Mouse (Mus musculus) small intestine, adult 2 months (tissue): Measurements from ENCODE around the gene Ankrd50. TPM values are rescaled to one million over a fixed set of nuclear protein-coding genes. Genes with fewer than 3 reads are reported as not detected.

ENCODE experiments used
- H3K27ac ChIP-seq: fragments of 200-500 bp; 2 replicates; pipeline ENCODE4 v1.5.1; 2012; ENCODE audit warnings: low read depth, low read length, control low read depth, inconsistent platforms; ENCODE audit not compliant: insufficient read depth
- H3K27me3 ChIP-seq: fragments of 200-500 bp; 2 replicates; pipeline ENCODE4 v1.6.1; 2012; ENCODE audit warnings: mild to moderate bottlenecking, moderate library complexity, low read length, inconsistent platforms; ENCODE audit not compliant: control insufficient read depth, insufficient read depth
- H3K36me3 ChIP-seq: fragments of 200-500 bp; 2 replicates; pipeline ENCODE4 v1.6.1; 2012; ENCODE audit warnings: mild to moderate bottlenecking, low read length, control low read depth, inconsistent platforms; ENCODE audit not compliant: control insufficient read depth, insufficient read depth
- H3K4me1 ChIP-seq: fragments of 200-500 bp; 2 replicates; pipeline ENCODE4 v1.6.1; 2012; ENCODE audit warnings: low read length, inconsistent platforms, mixed read lengths; ENCODE audit not compliant: control insufficient read depth, insufficient read depth, insufficient read length
- H3K4me3 ChIP-seq: fragments of 200-500 bp; 2 replicates; pipeline ENCODE4 v1.5.1; 2012; ENCODE audit warnings: low read depth, mild to moderate bottlenecking, control low read depth, inconsistent platforms, low read length, moderate library complexity
- CTCF ChIP-seq: fragments of 200-500 bp; IDR thresholded peaks from 2 replicates; pipeline ENCODE4 v1.5.1; 2012; ENCODE audit warnings: low read depth, mild to moderate bottlenecking, control low read depth, inconsistent platforms, low read length, moderate library complexity, mixed read lengths; ENCODE audit not compliant: insufficient replicate concordance, insufficient read length; ENCODE audit errors: extremely low read depth
- POLR2A ChIP-seq: fragments of 200-500 bp; IDR thresholded peaks from 2 replicates; pipeline ENCODE4 v1.6.1; 2012; ENCODE audit warnings: low read depth, mild to moderate bottlenecking, control low read depth, inconsistent platforms, low read length, moderate library complexity
- WGBS: fragments of 180-500 bp; shearing (Covaris S2); methylation state at CpG from one replicate; pipeline ENCODE4 v1.1.7; 2018; 5-methylcytosine and 5-hydroxymethylcytosine counted together
- polyA plus RNA-seq: library from polyadenylated mRNA; depleted of rRNA; stranded (reverse); fragments of >200 nt; gene quantifications from 2 replicates; pipeline ENCODE4 v1.2.3, GENCODE M21; 2012; rRNA removed

Gene Ankrd50
- polyA plus RNA-seq = 6.4 and 17.5 TPM in 2 replicates

DNA sequence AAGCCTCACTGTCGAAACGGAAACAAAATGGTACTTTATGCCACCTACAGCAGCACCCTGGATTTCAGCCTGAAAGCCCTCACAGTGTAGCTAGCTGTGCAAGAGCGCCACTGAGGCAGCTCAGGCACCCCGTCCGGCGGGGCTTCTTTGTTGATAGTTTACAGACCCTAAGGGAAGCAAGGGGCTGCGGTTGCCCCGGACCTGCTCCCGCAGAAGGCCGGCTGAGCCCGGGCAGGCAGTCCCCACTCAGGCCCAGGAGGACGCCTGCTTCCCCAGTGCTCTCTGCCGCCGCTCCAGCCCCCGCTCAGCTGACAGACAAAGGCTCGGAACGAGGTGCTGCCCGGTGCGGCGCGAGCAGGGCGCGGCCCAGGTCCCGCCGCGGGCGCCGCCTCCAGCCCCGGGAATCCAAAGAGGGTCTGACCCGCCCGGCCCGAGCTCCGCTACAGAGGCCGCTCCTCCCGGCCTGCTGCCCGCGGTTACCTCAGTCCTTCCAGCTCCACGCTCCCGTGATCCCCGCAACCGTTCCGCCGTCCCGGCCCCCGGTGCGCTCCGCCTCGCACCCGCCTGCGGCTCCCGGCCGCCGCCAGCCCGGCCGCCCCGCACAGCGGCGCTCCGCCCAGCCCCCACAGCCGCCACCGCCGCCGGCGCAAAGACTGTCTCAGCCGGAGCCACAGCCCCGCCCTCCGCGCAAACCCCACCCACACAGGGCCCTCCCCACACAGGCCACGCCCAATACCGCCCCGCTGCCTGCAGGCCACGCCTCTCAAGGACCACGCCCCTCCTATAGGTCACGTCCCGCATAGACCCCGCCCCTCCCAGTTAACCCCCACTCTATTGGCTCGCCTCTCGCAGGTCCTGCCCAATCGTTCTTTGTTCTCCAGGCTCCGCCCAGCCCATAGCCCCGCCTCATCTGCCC is at the start of gene Ankrd50:
Gene Ankrd50 (minus strand): TSS at position 654 of the 916 bp plus-strand sequence.
- peaks cover 11% of the 10 kb centered on the region for H3K4me1 ChIP-seq
- no peaks in the 10 kb centered on the region for H3K27me3 ChIP-seq
- peak within 1 kb of the TSS; percentile 87 for H3K27ac ChIP-seq
- TF ChIP-seq CTCF = no peak
- peak; percentile 81; the same call in 1 of the 2 replicates for TF ChIP-seq POLR2A
- under 1% methylated on average over 81 of the region's 81 CpGs for WGBS
- H3K36me3 ChIP-seq = no peaks in the 10 kb centered on the region
- H3K4me3 ChIP-seq = peak within 1 kb of the TSS; percentile 96

DNA sequence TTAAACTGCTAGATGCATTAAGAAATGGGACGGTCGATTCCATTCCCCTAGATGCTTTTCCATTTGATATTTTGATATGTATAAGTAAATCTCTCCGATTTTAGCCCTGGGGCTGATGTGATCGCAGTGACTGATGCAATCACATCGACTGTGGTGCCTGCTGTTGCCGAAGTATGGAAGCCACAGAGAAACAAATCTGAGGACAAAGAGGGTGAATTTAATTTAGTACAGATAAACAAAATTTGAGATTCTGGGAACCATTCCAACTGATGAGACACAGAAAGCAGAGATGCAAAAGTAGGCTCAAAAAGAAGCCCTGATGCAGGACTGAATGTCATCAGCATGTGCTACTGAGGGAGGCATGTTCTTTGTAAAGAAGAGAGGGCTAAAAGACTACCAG is 49.6 kb upstream of the Ankrd50 start:
- no peaks in the 10 kb centered on the region for H3K4me1 ChIP-seq
- H3K4me3 ChIP-seq = no peak overlapping the region
- 83% methylated on average over 6 of the region's 6 CpGs for WGBS
- H3K27me3 ChIP-seq = no peaks in the 10 kb centered on the region
- H3K27ac ChIP-seq = no peak overlapping the region
- TF ChIP-seq POLR2A = no peak
- no peak for TF ChIP-seq CTCF
- H3K36me3 ChIP-seq = no peaks in the 10 kb centered on the region

DNA sequence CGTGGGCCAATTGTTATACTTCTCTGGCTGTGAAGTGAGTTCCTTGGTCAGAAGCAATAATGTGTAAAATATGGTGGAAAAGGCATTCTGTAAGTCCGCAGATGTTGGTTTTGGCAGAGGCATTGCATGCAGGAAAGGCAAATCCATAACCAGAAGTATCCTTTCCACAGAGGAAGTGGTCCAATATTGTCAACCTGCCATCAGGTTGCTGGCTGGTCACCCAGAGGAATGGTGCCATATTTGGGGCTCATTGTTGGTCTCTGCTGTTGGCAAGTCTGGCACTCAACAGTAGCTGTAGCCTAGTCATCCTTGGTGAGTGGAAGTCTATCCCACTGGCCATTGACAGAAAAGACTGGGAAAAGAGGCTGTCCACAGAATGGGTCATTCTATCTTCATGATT is 35.8 kb upstream of the Ankrd50 start:
- H3K36me3 ChIP-seq = no peaks in the 10 kb centered on the region
- TF ChIP-seq POLR2A = no peak
- TF ChIP-seq CTCF = no peak
- peaks cover 2% of the 10 kb centered on the region; the same call in 1 of the 2 replicates for H3K4me1 ChIP-seq
- no peaks in the 10 kb centered on the region for H3K27me3 ChIP-seq
- 84% methylated on average over 2 of the region's 2 CpGs for WGBS
- H3K4me3 ChIP-seq = no peak overlapping the region
- H3K27ac ChIP-seq = no peak overlapping the region

DNA sequence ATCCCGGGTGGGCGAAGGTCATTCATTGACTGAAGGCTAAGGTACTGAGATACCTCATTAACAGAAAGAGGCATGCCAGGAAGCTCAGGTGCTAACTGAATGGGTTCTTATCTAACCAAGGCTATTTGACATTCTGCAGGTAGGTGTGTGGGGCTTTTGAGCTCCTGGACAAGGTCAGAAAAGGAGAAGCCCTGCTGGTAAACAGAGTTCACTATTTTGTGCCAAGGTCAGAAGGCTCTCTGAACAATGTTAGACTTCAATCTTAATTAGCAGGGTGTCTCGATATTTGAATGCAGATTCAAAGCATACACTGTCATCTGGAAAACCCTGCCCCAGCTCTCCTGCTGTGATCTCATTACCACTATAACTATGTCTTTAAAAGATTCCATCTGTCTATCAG is 35.3 kb upstream of the Ankrd50 start:
- 34% methylated on average over 3 of the region's 3 CpGs for WGBS
- no peak for TF ChIP-seq CTCF
- TF ChIP-seq POLR2A = no peak

DNA sequence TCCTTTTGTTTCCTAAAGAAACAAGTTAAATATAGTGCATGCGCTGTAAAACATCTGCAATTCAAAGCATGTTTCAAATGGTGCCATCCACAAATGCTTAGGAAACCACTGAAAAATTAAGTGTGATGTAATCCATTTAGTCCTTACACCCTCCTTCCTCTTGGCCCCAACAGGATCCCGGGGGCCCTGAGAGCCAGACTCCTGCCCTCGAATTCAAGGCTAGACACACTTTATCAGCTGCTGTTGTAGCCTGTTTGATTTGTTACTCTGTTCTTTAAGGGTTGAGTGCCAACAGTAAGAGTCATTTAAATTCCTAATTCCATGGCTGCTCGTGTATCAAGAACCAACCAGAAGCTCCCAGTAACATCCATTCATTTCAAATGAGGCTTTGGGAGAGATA is 19.0 kb upstream of the Ankrd50 start:
- WGBS = 62% methylated on average over 4 of the region's 4 CpGs
- TF ChIP-seq POLR2A = no peak
- no peak for TF ChIP-seq CTCF
- H3K4me3 ChIP-seq = no peak overlapping the region
- H3K4me1 ChIP-seq = no peaks in the 10 kb centered on the region
- H3K27me3 ChIP-seq = no peaks in the 10 kb centered on the region
- no peak overlapping the region for H3K27ac ChIP-seq
- no peaks in the 10 kb centered on the region for H3K36me3 ChIP-seq

More for the DNA sequence above, 35.3 kb upstream of the Ankrd50 start:
- H3K36me3 ChIP-seq = no peaks in the 10 kb centered on the region
- H3K4me3 ChIP-seq = no peak overlapping the region
- H3K4me1 ChIP-seq = peaks cover 2% of the 10 kb centered on the region; the same call in 1 of the 2 replicates
- H3K27ac ChIP-seq = no peak overlapping the region
- no peaks in the 10 kb centered on the region for H3K27me3 ChIP-seq

DNA sequence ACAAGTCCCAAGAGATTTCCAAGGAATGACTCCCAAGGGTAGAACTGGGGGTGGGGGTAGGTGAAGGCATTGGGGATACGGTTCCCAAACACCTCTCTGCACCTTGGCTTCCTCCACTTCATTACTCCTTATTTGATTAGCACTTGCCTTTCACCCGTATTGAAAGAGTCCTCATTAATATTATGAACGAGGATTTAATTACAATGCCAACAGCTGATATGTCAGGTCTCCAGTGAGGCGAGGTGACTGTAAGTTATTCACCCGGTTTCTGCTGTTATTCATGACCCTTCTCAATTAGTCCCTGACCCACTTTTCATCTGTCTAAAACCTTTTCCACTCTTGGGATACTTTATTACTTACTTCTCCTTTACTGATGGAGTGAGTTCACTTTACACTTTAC is 17.5 kb upstream of the Ankrd50 start:
- no peak for TF ChIP-seq CTCF
- no peak for TF ChIP-seq POLR2A
- Histone ChIP-seq H3K27me3 (no peaks in the 10 kb centered on the region), H3K4me3 (no peak overlapping the region), H3K4me1 (no peaks in the 10 kb centered on the region), H3K27ac (no peak overlapping the region), H3K36me3 (no peaks in the 10 kb centered on the region)
- WGBS = 66% methylated on average over 5 of the region's 5 CpGs

DNA sequence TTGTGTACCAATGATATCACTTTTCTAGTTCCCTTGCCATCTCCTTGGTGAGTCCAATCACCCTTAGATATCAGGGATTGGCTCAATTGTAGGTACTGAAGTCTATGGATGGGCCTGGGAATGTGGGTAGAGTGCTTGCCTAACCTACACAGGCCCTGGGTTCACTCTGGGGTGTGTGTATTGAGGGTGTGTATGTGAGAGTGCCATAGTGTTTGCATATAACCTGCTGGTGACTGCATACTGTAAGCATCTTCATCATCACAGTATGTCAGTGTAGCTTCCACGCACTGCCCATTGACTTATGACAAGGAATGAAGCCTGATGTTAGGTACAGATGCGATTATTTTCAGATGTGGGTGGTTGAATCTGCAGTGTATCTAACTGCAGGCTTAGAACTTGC is 17.1 kb upstream of the Ankrd50 start:
- 96% methylated on average over 2 of the region's 2 CpGs for WGBS
- H3K4me1 ChIP-seq = no peaks in the 10 kb centered on the region
- no peaks in the 10 kb centered on the region for H3K27me3 ChIP-seq
- TF ChIP-seq CTCF (no peak), POLR2A (no peak)
- no peak overlapping the region for H3K27ac ChIP-seq
- no peak overlapping the region for H3K4me3 ChIP-seq
- H3K36me3 ChIP-seq = no peaks in the 10 kb centered on the region
